Mouse (Mus musculus) 416B (cell line): ENCODE results near the gene Lifr.

Experiments
- DNase-seq: peaks from one replicate; pipeline ENCODE4 v3.0.0; 2011; ENCODE audit warnings: low read depth

Gene Lifr

GRCm38 (mm10) chr15:7159869-7160268 lies 69.5 kb downstream of the Lifr start:
- no peak for DNase-seq

- DNase-seq = no peak
Observed at GRCm38 (mm10) chr15:7160321-7160720, 69.9 kb downstream of the Lifr start.

DNA sequence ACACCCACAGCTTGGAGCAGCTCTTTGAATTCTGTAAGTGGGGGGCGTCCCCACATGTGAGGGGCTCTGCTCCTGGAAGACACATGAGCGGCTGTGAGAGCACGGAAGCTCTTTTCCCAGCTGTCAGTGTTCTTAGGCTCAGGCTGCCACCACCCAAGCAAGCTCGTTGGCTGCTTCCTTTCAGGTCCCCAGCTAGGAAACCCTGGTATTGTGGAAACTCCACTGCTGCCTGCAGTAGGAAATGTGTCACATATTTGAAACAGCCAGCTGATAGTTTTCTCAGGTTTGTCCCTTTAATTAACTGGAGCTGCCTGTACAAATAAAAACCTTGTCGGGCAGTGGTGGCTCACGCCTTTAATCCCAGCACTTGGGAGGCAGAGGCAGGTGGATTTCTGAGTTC lies 73.4 kb downstream of the Lifr start:
- no peak for DNase-seq

DNA sequence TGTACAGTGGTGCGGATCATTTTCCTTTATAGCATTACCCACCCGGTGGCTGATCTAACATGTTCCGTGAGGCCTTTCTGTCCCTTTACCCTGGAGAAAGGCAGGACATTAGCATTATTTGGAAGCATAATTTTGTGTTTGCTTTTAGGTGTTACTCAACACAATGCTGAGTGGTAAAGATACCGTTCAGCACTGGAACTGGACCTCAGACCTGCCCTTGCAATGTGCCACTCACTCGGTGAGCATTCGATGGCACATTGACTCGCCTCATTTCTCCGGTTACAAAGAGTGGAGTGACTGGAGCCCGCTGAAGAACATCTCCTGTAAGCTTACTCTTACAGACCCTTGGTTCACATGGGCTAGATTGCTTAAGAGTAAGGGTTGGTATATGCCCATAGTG lies 76.3 kb downstream of the Lifr start:
- no peak for DNase-seq

DNA sequence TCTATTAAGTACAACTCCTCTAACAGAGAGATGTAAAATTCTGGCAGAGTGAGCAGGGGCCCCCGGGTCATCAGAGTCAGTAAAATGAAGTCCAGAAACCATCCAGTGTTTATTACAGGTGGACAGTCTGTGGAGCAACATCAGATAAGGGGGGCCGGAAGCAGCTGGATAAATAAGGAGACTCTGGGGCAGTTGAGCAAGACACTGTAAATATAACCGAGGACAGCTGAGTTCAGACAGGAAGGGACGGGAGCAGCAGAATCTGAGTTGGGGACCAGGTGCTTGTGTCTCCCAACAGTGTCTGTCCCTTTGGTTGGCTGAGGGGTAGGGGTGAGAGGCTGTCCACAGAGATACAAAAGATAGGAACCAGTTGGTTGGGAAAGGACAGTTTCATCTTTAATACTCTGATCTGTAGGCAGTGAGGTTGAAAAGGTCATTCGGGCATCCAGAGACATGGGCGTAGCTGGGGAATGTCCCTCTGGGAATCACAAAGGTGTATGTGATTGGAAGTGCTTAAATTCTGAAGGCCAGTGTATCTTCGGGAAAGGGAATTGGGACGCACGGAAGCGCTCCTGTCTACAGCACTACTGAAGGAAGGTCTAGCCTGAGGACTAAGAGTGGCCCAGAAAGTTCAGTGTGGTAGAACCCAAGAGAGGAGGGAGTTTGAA lies 77.0 kb downstream of the Lifr start:
- no peak for DNase-seq

GRCm38 (mm10) chr15:7167906-7168532 lies 77.6 kb downstream of the Lifr start:
- no peak for DNase-seq

- no peak for DNase-seq
Observed at GRCm38 (mm10) chr15:7172875-7173274, 82.5 kb downstream of the Lifr start.

- no peak for DNase-seq
Observed at GRCm38 (mm10) chr15:7173346-7173745, 82.9 kb downstream of the Lifr start.

- no peak for DNase-seq
Observed at GRCm38 (mm10) chr15:7173776-7174175, 83.4 kb downstream of the Lifr start.

DNA sequence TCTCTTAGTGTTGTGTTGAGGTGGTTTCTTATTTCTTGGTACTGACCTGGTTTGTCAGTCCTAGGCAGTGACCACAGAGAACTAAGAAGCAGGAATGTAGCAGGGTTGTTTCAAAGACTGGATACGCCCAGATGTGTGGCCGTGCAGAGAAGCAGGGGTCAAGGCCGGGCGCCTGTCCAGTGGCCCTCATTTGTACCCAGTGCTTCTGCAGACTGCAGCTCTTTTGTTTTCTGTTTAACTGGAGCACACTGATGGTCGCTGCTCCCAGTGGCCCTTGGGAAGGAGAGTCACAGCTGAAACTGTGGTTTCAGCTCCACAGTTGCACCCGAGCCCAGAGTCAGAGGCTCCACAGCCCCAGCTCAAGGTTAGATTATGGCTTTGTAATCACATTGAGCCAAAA lies 90.2 kb downstream of the Lifr start:
- DNase-seq = no peak

- DNase-seq = peak; percentile 42
Observed at GRCm38 (mm10) chr15:7187682-7188081, 97.3 kb downstream of the Lifr start.

- DNase-seq = no peak
Observed at GRCm38 (mm10) chr15:7189678-7190454, 99.5 kb downstream of the Lifr start.

- DNase-seq = no peak
Observed at GRCm38 (mm10) chr15:7191074-7191473, 100.7 kb downstream of the Lifr start.

DNA sequence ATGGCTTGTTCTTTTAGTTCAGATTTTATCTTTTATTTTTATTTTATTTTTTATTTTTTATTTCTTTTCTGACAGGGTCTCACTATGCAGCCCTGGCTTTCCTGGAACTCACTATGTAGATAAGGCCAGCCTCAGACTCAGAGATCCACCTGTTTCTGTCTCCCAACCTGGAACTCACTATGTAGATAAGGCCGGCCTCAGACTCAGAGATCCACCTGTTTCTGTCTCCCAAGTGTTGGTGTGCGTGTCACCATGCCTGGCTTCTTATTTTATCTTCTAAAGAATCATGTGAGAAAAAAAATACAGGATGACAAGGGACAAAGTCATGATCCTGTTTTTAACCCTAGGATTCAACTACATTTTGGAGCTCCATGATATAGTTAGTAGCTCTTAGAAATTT lies 102.2 kb downstream of the Lifr start:
- no peak for DNase-seq

DNA sequence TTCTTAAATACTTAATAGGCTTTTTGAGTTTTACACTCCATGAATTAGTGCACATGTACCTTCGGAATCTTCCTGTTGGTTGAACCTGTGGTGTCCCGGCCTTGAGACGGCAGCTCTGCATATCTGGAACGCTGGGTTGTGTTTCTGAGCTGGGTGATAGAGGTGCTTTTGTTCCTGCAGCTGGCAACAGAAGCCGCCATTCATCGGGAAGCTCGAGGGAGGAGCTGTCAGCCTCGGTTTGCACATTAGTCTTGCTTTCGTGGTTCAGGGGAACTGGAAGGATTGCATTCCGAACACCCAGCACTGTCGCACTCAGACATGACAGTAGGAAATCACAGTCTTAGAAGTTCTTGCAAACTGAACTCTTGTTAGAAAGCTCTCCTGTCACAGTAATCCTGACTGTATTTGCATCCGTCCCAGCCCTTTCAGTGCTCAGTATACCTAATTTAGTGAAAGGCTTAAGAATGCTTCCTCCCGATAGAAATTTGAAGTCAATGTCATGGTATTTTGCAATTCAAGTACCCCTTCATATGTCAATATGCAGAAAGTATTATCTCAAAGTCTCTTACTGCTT lies 103.8 kb downstream of the Lifr start:
- DNase-seq = no peak

GRCm38 (mm10) chr15:7194748-7195221 lies 104.4 kb downstream of the Lifr start:
- no peak for DNase-seq

- no peak for DNase-seq
Observed at GRCm38 (mm10) chr15:7197652-7198445, 107.4 kb downstream of the Lifr start.

GRCm38 (mm10) chr15:7198816-7199215 lies 108.4 kb downstream of the Lifr start:
- no peak for DNase-seq

DNA sequence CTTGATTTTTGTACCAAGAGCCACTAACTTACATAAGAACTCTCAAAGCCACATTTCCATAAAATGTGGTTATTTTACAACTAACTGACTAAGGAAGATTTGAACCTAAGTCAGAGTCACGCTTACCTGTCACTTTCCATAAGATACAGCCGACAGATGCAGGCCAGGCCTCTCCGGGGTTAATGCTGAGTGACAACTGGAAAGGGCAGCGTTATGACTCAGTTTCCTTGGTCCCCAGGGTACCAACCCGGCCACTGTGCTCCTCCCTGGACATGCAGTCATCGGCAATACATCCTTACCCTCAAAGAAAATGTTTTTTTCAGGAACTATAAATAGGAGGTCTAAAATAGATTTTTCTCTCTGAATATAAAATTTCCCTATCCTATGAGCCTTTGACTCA lies 109.9 kb downstream of the Lifr start:
- no peak for DNase-seq

DNA sequence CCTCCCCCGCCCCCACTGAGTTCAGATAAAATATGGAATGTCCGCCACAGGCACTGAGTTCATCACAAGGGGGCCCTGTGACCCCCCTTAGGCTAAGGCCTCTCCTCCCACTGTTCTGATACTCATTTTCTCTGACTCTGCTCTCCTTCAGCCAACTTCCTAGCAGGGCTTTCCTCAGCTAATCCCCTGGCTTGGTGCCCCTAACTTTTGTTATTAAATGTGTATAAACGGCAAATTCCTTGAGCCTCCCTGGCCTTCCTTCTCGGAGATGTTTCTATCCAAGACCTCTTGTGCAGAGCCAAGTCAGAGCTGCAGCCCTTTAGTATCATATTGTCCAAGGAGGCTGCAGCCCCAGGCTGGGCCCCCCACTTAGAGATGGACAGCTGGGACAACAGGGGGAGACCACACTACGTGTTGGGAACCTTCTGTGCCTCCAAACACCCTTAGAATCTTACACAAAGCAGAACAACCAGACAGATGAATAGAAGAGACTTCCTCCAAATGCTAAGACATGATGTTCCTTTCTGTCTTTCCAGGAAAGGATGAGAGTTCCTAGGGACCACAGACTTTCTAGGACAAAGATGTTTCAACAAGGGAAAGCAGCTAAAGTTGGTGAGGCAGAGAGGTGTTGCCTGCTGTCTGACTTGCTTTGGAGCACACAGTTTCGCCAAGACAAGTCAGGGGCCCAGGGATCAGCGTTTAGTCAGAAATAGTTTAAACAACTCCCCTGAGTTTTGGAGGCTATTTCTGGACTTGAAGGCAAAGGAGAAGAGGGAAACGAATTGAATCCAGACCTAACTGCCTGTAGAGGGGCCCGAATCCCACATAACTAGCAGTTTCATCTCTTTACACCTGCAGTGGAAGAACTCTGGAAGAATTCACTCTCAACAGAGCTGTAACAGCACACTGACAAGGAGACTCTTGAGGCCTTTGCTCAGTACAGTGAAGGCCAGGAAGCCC lies 111.3 kb downstream of the Lifr start:
- no peak for DNase-seq

- no peak for DNase-seq
Observed at GRCm38 (mm10) chr15:7202981-7203380, 112.6 kb downstream of the Lifr start.
